Mouse (Mus musculus): ENCODE data around the gene Laptm5. TPM values are rescaled to one million over a fixed set of nuclear protein-coding genes. Genes with fewer than 3 reads are reported as not detected.
A peak's percentile ranks its signal among the peaks of the same experiment; 100 is the strongest.

Laptm5 gene
- total RNA-seq, 2 experiments from 2014 or later = 3.1 to 6.7 TPM

DNA sequence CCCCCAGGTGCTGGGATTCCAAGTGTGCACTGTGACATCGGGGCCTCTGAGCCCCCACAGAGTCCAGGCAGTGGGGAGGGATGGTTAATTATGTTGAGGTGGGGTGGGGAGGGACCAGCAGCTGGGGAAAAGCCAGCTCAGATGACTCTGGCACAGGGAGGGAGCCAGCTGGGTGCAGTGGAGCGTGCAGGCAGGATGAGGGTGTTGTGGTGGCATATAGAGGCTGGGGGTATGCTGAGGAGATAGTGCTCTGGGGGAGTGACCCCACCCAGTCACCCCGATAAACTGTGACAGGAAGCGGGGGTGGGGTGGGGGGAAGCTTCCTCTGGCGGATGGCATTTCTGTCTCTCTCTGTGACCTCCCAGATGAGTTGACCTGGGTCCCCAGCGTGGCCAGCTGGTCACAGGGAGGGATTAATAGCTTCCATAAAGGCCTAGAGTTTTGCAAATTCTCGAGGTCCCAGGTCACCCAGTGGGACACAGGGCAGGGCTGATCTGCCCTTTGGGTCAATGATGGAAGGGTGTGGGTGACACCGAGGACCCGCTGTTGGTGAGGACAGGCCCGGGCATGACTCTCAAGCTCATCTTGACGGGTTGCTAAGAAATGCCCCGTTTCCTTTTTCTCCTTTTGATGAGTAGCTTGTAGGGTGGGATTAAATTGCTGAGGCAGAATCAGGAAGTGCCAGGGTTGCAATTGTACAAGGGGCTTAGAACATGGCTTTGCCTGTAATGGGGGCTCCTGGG lies 8.2 kb downstream of the Laptm5 start:
- peak; percentile 29 for DNase-seq

- no peak for DNase-seq
These were observed 9.1 kb downstream of the Laptm5 start for GRCm38 (mm10) chr4:130921986-130922385.

DNA sequence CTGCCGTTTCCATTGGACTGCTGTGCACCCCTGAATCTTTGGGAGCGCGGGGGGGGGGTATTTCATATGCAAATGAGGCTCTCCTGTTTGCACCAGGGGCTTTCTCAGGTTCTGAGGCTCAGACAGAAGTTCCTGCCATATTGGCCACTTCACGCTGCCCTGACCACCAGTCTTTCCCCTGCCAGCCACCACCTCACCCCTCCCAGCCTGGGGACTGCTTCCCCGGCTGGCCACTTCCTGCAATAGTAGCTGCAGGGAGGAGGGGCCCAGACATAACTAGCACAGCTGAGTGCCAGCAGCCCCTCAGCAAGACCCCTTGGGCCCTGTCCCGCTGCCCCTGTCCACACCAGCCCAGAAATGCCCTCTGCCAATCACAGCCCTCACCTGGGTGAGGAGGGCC lies 13.3 kb downstream of the Laptm5 start:
- DNase-seq = no peak

GRCm38 (mm10) chr4:130927821-130928220 lies 14.9 kb downstream of the Laptm5 start:
- no peak for DNase-seq

- DNase-seq = no peak
These were observed 29.7 kb downstream of the Laptm5 start for GRCm38 (mm10) chr4:130942644-130943043.

DNA sequence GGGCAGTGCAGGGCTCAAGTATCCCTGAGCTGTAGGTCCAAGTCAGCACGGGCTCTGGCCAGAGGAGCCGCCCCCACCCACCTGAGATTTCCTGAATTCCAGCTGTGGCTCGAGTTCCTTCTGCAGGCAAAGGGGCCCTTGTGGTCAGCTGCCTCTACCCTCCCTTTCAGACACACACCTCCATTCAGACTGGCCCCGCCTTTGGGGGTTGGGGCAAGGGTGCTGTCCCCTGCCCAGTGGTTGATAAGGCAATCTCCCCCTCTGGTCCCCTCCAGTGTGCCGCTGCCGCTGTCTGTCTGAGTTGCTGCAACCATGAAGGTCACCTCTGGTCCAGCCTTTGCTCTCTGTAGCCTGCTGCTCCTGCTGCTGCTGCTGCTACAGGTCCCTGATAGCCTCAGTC lies 31.2 kb downstream of the Laptm5 start, which contains the start of gene Matn1:
TSS of gene Matn1 (plus strand) at position 274 of the 400 bp plus-strand sequence.
- no peak for DNase-seq

- no peak for DNase-seq
These were observed 31.9 kb downstream of the Laptm5 start for GRCm38 (mm10) chr4:130944779-130945178.

DNA sequence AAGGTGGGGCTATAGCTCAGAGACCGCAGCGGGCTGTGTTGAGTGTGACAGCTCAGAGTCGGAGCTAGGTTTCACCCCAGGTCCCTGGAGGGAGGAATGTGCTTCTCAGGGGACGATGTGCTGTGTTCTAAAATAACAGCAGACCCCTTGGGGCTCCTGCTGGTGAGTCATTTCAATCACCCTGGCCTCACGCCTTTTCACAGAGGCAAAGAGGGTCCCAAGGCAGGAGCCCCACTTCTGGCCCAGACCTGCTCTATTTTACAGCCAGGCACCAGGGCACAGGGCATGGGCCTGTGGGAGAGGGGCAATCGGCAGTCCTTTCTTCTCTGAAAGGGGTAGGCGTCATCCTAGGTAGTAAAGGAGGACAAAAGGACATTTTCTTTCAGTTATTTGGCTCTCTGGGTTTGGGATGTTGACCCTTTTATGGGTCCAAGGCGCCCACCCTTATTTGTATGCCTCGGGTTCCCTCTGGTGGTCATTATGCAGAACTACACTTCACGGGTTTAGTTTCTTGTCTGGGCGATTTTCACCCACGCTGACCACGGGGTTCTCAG lies 34.2 kb downstream of the Laptm5 start:
- no peak for DNase-seq

- DNase-seq = no peak
These were observed 37.0 kb downstream of the Laptm5 start for GRCm38 (mm10) chr4:130949821-130950384.

GRCm38 (mm10) chr4:130952531-130952930 lies 39.6 kb downstream of the Laptm5 start:
- no peak for DNase-seq

- no peak for DNase-seq
These were observed 44.2 kb downstream of the Laptm5 start for GRCm38 (mm10) chr4:130957156-130957555.

DNA sequence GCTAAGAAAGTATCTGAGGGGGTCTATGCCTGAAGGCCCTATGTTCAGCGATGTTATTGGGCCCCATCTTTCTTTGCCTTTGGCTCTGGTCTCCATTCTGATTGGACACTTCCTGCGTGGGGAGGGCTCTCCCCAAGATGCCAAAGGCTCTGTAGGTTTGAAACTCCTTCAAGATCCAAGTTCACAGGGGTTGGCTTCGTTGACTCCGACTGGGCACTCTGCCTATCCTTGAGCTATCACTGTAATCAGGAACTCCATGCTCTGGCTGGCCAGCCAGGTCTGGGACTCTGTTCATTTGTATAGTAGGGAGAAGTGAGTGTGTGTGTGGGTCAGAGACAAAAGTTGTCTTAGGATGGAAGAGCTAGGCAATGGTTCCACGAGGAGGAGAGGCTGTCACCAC lies 45.9 kb downstream of the Laptm5 start:
- no peak for DNase-seq

- DNase-seq = no peak
These were observed 46.8 kb downstream of the Laptm5 start for GRCm38 (mm10) chr4:130959678-130960077.

DNA sequence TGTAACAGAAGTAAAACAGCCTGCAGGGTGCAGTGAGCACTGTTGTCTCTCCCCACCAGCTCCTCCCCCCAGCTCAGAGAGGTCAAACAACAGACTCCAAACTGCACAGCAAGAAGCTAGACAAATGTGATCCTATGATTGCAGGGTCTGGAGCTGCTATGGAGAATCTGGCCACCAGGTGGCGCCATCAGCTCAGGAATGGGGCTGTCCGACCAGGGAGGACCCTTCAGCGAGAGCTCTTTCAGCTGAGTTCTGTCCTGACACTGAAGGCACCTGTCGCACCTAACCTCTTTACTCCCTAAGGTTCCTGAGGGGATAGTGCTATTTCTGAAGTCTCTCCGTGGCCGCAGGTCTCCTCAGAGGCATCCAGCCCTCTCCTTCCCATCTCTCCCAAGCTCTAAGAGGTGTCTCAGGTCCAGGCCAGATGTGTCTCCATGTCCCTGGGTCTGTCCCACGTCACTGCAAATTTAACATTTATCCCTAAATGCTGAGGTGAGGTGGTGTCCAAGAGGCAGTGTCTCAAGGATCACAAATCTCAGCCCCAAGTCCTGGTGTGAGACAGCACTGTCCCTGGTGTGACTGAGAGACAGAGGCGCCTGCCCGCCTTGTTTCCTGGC lies 47.3 kb downstream of the Laptm5 start:
- peak; percentile 31 for DNase-seq

- no peak for DNase-seq
These were observed 58.4 kb downstream of the Laptm5 start for GRCm38 (mm10) chr4:130971278-130971677.

DNA sequence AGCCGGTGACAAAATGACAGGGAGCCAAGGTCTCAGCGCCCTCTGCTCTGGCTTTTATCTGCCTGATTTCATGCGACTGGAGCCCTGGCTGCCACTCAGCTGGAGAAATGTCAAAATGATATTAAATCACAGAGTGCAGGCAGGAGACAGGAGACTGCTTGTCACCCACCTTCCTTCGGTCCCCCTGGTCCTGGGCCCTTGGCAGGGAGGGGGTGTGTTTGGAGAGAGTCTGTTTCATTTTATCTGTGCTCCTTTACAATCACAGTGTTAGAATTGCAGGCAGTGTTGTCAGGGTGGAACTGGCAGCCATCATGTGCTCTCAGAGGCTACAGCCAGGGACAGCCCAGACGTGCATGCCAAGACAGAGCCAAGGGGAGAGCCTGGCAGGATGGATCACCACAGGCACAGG lies 59.5 kb downstream of the Laptm5 start:
- no peak for DNase-seq

GRCm38 (mm10) chr4:130973332-130974263 lies 60.7 kb downstream of the Laptm5 start:
- no peak for DNase-seq

DNA sequence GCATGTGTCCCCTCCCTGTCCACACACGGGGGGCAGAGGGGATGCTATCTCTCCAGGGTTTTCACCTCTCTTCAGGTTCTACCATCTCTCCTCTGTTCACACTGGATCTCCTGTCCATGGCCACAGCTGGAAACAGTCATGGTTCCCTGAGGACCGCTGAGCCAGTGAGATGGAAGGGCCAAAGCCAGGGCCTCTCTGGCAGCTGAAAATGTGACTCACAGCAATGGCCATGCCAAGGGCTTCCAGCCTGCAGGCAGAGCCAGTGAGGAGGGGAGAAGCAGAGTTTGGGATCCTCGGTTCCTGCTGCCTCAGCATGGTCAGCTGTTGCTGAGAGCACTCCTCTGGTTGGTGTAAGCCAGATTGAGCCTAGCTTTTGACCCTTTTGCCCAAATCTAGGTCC lies 66.1 kb downstream of the Laptm5 start:
- peak; percentile 58 for DNase-seq

- DNase-seq = no peak
These were observed 71.7 kb downstream of the Laptm5 start for GRCm38 (mm10) chr4:130984416-130985182.

All from gastrocnemius, postnatal 25 days (tissue).